Mouse (Mus musculus): ENCODE measurements around the gene Prss34. TPM values are rescaled to one million over a fixed set of nuclear protein-coding genes. Genes with fewer than 3 reads are reported as not detected.

The Prss34 gene
- polyA plus RNA-seq, 1 experiment from 2014 or later, result not detected

DNA sequence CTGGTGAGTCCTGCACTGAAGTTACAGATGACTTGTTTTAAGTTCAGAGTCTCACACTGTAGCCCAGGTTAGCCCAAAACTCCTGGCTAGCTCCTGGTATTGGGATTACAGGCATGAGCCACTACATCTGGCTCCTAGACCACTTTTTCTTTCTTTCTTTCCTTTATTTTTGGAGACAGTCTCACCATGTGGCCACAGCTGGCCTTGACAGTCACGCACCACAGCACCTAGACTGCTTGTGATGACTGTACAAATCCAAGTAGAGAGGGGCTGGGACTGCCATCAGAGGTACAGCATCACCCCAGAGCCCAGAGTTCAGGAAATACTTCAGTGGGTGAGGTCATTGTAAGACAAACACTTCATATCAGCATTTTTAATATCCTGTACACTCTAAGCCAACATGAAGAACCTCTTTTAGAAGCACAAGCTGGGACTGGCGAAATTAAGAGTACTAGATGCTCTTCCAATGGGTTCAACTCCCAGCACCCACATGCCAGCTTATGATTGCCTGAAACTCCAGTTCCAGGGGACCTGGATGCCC is 27.3 kb upstream of the Prss34 start:
- Histone ChIP-seq H3K9me3 (replicated peaks; ENCODE audit: control insufficient read depth, low read length) (no peaks in the 10 kb centered on the region), H3K27ac (ENCODE audit: low read depth, low read length) (no peak overlapping the region), H3K4me2 (ENCODE audit: low read length) (peak overlapping the region; percentile 99), H3K4me3 (ENCODE audit: low read depth, low read length) (peak overlapping the region; percentile 99), H3K9ac (ENCODE audit: low read length) (peak overlapping the region; percentile 2; the same call in 1 of the 2 replicates), H3K27me3 (replicated peaks; ENCODE audit: control insufficient read depth, insufficient read depth, low read length) (no peaks in the 10 kb centered on the region), H3K36me3 (ENCODE audit: control insufficient read depth, insufficient read depth, low read length) (peaks cover 50% of the 10 kb centered on the region), H3K4me1 (ENCODE audit: control insufficient read depth, insufficient read depth, low read length) (peaks cover 26% of the 10 kb centered on the region)
- no peak for ATAC-seq
- no peak for DNase-seq (ENCODE audit: low spot score)
- WGBS, result 82% methylated on average over 2 of the region's 2 CpGs

DNA sequence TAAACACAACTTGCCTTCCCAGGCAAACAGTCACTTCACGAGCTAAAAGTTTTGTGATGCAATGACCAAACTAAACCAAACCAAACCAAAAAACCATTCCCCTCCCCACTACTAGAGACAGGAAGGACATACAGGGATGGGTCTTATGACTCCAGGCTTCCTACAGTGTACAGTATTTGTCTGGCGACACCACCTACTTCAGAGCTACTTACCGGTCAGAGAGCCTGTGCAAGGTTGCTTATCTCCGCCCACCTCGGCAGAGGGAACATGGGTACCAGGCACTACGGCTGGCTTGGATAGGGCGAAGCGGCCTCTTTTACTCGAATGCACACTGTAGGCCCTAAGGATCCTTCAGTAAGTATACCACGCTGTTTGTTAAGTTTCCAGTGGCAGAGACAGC is 25.9 kb upstream of the Prss34 start:
- H3K4me1 ChIP-seq (ENCODE audit: control insufficient read depth, insufficient read depth, low read length), result peaks cover 26% of the 10 kb centered on the region
- peak overlapping the region; percentile 99 for H3K9ac ChIP-seq (ENCODE audit: low read length)
- H3K27ac ChIP-seq (ENCODE audit: low read depth, low read length), result peak overlapping the region; percentile 99; the same call in 1 of the 2 replicates
- under 1% methylated on average over 10 of the region's 10 CpGs for WGBS
- H3K4me2 ChIP-seq (ENCODE audit: low read length), result peak overlapping the region; percentile 99
- H3K4me3 ChIP-seq (ENCODE audit: low read depth, low read length), result peak overlapping the region; percentile 99
- H3K36me3 ChIP-seq (ENCODE audit: control insufficient read depth, insufficient read depth, low read length), result peaks cover 35% of the 10 kb centered on the region
- ATAC-seq (no peak), DNase-seq (ENCODE audit: low spot score) (no peak)
- no peaks in the 10 kb centered on the region for H3K9me3 ChIP-seq (replicated peaks; ENCODE audit: control insufficient read depth, low read length)
- H3K27me3 ChIP-seq (replicated peaks; ENCODE audit: control insufficient read depth, insufficient read depth, low read length), result no peaks in the 10 kb centered on the region

DNA sequence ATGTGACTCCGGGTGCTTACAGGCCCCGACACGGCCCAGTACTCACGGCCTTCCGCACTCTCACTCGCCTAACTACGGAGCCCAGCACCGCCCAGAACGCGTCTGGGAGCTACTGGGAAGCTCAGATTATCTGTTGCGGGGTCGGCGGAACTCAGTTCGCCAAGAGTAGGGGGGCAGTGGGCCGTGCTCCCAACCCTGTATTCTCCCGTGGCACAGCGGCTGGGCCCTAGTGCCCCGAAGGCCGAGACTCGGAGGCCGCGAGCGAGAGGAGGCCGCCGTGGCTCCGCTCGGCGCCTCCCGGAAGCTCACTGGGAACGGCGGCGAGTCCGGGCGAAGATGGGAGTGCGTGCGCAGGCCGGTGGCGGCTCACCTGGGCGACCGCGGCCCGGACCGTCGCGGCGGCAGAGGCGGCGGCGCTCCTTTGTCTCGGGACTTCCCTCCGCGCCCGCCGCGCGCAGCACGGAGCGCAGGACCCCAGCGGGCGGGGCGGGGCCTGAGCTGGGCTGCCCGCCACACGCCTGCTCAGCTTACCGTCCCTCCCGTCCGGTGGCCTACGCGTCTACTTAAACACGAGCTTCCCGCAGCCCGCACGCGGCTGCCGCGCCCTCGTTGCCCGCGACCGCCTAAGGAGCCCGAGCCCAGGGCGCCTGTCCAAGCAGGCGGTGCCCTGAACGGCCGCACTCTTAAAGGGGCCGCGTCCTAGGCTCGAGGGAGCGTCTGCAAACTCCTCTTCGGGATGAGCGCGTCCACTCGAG is 25.1 kb upstream of the Prss34 start:
- Histone ChIP-seq H3K36me3 (ENCODE audit: control insufficient read depth, insufficient read depth, low read length) (peaks cover 27% of the 10 kb centered on the region), H3K27ac (ENCODE audit: low read depth, low read length) (peak overlapping the region; percentile 99), H3K9ac (ENCODE audit: low read length) (peak overlapping the region; percentile 99), H3K27me3 (replicated peaks; ENCODE audit: control insufficient read depth, insufficient read depth, low read length) (no peaks in the 10 kb centered on the region), H3K4me2 (ENCODE audit: low read length) (peak overlapping the region; percentile 99), H3K9me3 (replicated peaks; ENCODE audit: control insufficient read depth, low read length) (no peaks in the 10 kb centered on the region), H3K4me1 (ENCODE audit: control insufficient read depth, insufficient read depth, low read length) (peaks cover 26% of the 10 kb centered on the region), H3K4me3 (ENCODE audit: low read depth, low read length) (peak overlapping the region; percentile 99)
- ATAC-seq, result peak; percentile 92
- DNase-seq (ENCODE audit: low spot score), result peak; percentile 95
- WGBS, result under 1% methylated on average over 82 of the region's 92 CpGs

DNA sequence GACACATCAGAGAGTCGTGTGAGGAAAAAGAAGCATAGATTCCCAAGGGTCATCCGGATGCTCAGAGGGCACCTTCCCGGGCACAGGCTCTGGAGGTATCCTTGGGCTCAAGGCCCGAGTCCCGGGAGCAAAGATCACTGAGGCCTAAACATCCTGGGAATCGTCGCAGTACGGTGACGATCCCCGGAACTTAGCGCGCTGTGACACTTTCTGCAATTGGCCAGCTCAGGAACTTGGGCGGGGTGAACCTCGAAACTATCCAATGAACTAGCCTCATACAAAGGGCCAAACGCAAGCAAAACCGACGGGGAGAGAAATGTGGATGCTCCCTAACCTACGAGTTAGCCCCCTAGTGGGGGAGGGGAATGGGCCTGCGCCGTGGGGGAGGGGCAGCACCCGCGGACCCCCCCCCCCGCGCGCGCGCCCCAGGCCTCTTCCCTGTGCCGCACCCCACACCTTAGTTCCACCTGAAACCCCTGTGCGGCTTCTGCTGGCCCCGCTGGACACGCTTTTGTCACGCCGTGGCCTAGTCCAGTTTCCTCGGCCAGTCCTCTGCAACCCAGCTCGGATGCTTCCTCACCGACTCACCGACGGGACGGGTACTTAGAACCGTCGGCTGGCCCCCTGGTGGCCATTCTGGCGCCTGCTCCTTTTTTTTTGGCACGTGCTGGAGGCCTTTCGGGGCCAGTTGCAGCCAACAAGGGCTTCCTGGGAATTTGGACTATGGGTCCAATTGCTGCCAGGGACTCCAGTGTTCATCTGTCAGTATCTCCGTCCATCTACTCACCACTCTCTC is 24.3 kb upstream of the Prss34 start:
- DNase-seq (ENCODE audit: low spot score) (peak; percentile 98), ATAC-seq (peak; percentile 90)
- peak overlapping the region; percentile 99 for H3K9ac ChIP-seq (ENCODE audit: low read length)
- WGBS, result under 1% methylated on average over 45 of the region's 45 CpGs
- H3K4me1 ChIP-seq (ENCODE audit: control insufficient read depth, insufficient read depth, low read length), result peaks cover 26% of the 10 kb centered on the region
- no peaks in the 10 kb centered on the region for H3K9me3 ChIP-seq (replicated peaks; ENCODE audit: control insufficient read depth, low read length)
- H3K27ac ChIP-seq (ENCODE audit: low read depth, low read length), result peak overlapping the region; percentile 99
- no peaks in the 10 kb centered on the region for H3K27me3 ChIP-seq (replicated peaks; ENCODE audit: control insufficient read depth, insufficient read depth, low read length)
- peaks cover 19% of the 10 kb centered on the region for H3K36me3 ChIP-seq (ENCODE audit: control insufficient read depth, insufficient read depth, low read length)
- peak overlapping the region; percentile 99 for H3K4me2 ChIP-seq (ENCODE audit: low read length)
- H3K4me3 ChIP-seq (ENCODE audit: low read depth, low read length), result peak overlapping the region; percentile 99

DNA sequence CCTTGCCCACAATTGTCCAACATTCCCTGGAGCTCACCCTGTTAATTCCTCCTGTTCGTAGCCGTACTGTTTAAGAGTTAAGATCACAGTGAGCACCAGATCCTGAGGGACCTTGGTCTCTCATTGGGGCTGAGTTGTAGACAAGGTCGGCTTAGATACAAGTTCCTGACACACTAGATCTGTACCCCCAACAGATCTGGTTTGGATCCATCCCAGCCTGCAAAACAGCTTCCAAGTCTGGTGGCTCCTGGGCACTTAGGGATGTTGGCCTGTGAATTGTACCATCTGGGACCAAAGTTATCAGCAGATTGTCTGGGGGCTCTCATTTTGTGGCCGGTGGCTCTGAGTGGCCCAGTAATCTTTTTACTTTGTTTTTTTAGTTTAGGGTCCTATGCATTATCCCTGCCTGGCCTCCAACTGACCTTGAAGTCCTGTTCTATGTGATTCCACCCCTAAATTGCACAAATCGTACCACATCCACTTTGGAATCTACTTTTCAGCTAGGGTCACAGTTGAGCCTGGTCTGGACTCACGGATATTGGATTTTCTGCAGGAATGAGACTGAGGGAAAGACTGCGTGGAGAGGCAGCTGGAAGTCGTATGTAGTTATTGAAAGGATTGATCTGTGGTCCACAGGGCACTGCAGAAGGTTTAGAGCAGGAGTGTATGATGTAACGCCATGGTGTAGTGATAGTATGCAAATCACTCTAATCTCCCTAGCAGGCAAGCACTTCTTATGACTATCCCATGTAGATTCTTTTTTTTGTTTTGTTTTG is 23.4 kb upstream of the Prss34 start, which contains the start of gene Ube2i:
Ube2i (minus strand) TSS at position 52 of the 776 bp plus-strand sequence.
- peaks cover 11% of the 10 kb centered on the region for H3K36me3 ChIP-seq (ENCODE audit: control insufficient read depth, insufficient read depth, low read length)
- peak within 1 kb of the TSS; percentile 99 for H3K27ac ChIP-seq (ENCODE audit: low read depth, low read length)
- H3K9ac ChIP-seq (ENCODE audit: low read length), result peak within 1 kb of the TSS; percentile 99
- peak within 1 kb of the TSS; percentile 99 for H3K4me2 ChIP-seq (ENCODE audit: low read length)
- ATAC-seq, result no peak
- peak within 1 kb of the TSS; percentile 99 for H3K4me3 ChIP-seq (ENCODE audit: low read depth, low read length)
- H3K4me1 ChIP-seq (ENCODE audit: control insufficient read depth, insufficient read depth, low read length), result peaks cover 26% of the 10 kb centered on the region
- 87% methylated on average over 9 of the region's 9 CpGs for WGBS
- no peaks in the 10 kb centered on the region for H3K27me3 ChIP-seq (replicated peaks; ENCODE audit: control insufficient read depth, insufficient read depth, low read length)
- no peaks in the 10 kb centered on the region for H3K9me3 ChIP-seq (replicated peaks; ENCODE audit: control insufficient read depth, low read length)
- no peak for DNase-seq (ENCODE audit: low spot score)

DNA sequence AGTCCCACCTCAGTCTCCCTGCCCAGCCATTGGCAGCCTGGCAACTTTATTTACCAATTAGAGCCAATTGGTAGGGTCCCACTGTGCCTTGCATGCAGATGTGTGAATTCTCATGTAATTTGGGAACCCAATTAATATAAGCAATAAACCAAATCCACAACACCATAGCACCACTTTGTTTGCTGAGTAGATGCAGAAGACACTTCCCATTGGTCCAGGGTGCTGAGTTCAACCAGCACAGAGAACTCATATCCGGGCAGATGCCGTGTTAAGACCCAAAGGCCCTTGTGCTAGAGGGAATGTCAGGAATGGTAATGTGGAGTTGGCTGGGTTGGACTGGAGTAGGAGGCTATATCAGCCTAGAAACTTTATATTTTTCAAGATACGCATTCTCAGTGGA is 22.4 kb upstream of the Prss34 start:
- no peak overlapping the region for H3K4me2 ChIP-seq (ENCODE audit: low read length)
- H3K36me3 ChIP-seq (ENCODE audit: control insufficient read depth, insufficient read depth, low read length), result peaks cover 2% of the 10 kb centered on the region
- 94% methylated on average over 3 of the region's 3 CpGs for WGBS
- peaks cover 19% of the 10 kb centered on the region for H3K4me1 ChIP-seq (ENCODE audit: control insufficient read depth, insufficient read depth, low read length)
- H3K27me3 ChIP-seq (replicated peaks; ENCODE audit: control insufficient read depth, insufficient read depth, low read length), result no peaks in the 10 kb centered on the region
- DNase-seq (ENCODE audit: low spot score) (no peak), ATAC-seq (no peak)
- no peaks in the 10 kb centered on the region for H3K9me3 ChIP-seq (replicated peaks; ENCODE audit: control insufficient read depth, low read length)
- H3K4me3 ChIP-seq (ENCODE audit: low read depth, low read length), result no peak overlapping the region
- no peak overlapping the region for H3K9ac ChIP-seq (ENCODE audit: low read length)
- no peak overlapping the region for H3K27ac ChIP-seq (ENCODE audit: low read depth, low read length)

DNA sequence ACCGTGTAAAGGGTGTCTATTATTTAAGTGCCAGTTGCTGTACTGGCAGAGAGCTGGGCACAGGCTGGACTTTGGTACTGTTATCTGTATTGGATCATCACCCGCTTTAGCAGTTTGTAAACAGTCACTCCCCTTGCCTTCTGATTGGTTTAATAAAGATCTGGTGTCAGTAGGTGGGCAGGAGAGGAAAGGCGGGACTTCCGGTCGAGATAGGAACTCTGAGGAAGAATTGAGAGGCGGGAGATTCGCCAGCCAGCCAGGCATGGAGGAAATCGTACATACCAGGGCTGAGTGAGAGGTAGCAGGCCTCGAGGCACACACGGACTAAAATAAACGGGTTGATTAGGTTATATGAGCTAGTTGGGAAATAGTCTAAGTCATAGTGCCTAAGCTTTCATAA is 16.1 kb upstream of the Prss34 start:
- H3K27ac ChIP-seq (ENCODE audit: low read depth, low read length), result no peak overlapping the region
- 54% methylated on average over 11 of the region's 11 CpGs for WGBS
- H3K9ac ChIP-seq (ENCODE audit: low read length), result no peak overlapping the region
- ATAC-seq (no peak), DNase-seq (ENCODE audit: low spot score) (no peak)
- no peaks in the 10 kb centered on the region for H3K9me3 ChIP-seq (replicated peaks; ENCODE audit: control insufficient read depth, low read length)
- H3K36me3 ChIP-seq (ENCODE audit: control insufficient read depth, insufficient read depth, low read length), result no peaks in the 10 kb centered on the region
- H3K4me2 ChIP-seq (ENCODE audit: low read length), result no peak overlapping the region
- H3K4me1 ChIP-seq (ENCODE audit: control insufficient read depth, insufficient read depth, low read length), result no peaks in the 10 kb centered on the region
- H3K4me3 ChIP-seq (ENCODE audit: low read depth, low read length), result no peak overlapping the region
- no peaks in the 10 kb centered on the region for H3K27me3 ChIP-seq (replicated peaks; ENCODE audit: control insufficient read depth, insufficient read depth, low read length)

DNA sequence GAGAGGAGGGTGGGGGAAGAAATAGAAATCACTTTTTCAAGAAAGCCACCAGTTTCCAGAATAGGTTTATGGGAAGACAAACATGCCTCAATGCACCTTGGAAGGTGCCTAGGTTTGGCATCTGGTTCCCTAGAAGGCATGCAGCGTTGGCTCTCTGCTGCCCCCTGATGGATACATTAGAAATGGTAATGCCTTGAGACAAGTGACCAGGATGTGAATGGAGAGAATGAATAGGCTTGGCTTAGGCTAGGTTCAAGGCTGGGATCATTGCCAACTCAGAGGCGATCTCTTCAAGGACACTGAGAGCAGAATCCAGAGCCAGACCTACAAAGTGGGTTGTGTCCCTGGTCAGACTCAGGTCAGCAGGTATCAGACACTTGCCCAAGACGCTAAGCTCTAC is 13.2 kb upstream of the Prss34 start:
- Histone ChIP-seq H3K9ac (ENCODE audit: low read length) (no peak overlapping the region), H3K4me2 (ENCODE audit: low read length) (no peak overlapping the region), H3K4me1 (ENCODE audit: control insufficient read depth, insufficient read depth, low read length) (no peaks in the 10 kb centered on the region), H3K27ac (ENCODE audit: low read depth, low read length) (no peak overlapping the region), H3K9me3 (replicated peaks; ENCODE audit: control insufficient read depth, low read length) (no peaks in the 10 kb centered on the region), H3K4me3 (ENCODE audit: low read depth, low read length) (no peak overlapping the region), H3K36me3 (ENCODE audit: control insufficient read depth, insufficient read depth, low read length) (no peaks in the 10 kb centered on the region), H3K27me3 (replicated peaks; ENCODE audit: control insufficient read depth, insufficient read depth, low read length) (no peaks in the 10 kb centered on the region)
- ATAC-seq (0 out of 2 replicates have a peak, but pooled peaks have one; percentile 40), DNase-seq (ENCODE audit: low spot score) (peak; percentile 82)
- WGBS, result 17% methylated on average over 3 of the region's 3 CpGs
